Mouse (Mus musculus) heart, embryonic 10.5 days (tissue): ENCODE data around the gene Tmem50a. TPM values are rescaled to one million over a fixed set of nuclear protein-coding genes. Genes with fewer than 3 reads are reported as not detected.

Experiments used
- DNase-seq: peaks from one replicate; pipeline ENCODE4 v3.0.0-alpha.2; 2017; ENCODE audit warnings: low spot score
- H3K27ac ChIP-seq: fragments of 300-500 bp; sonication (generic); 2 replicates; pipeline ENCODE4 v1.5.1; 2016; ENCODE audit warnings: mild to moderate bottlenecking
- H3K27me3 ChIP-seq: fragments of 300-500 bp; sonication (generic); 2 replicates; pipeline ENCODE4 v1.6.1; 2016; ENCODE audit warnings: mild to moderate bottlenecking; ENCODE audit not compliant: poor library complexity, insufficient read depth, severe bottlenecking
- H3K36me3 ChIP-seq: fragments of 300-500 bp; sonication (generic); 2 replicates; pipeline ENCODE4 v1.6.1; 2016; ENCODE audit warnings: mild to moderate bottlenecking, moderate library complexity
- H3K4me1 ChIP-seq: fragments of 300-500 bp; sonication (generic); 2 replicates; pipeline ENCODE4 v1.6.1; 2016; ENCODE audit warnings: mild to moderate bottlenecking
- H3K4me3 ChIP-seq: fragments of 300-500 bp; sonication (generic); 2 replicates; pipeline ENCODE4 v1.5.1; 2016; ENCODE audit warnings: mild to moderate bottlenecking, moderate library complexity
- H3K9me3 ChIP-seq: fragments of 300-500 bp; sonication (generic); 2 replicates; pipeline ENCODE4 v1.6.1; 2016; ENCODE audit warnings: mild to moderate bottlenecking, moderate library complexity
- WGBS: fragments of 180-500 bp; shearing (Covaris S2); methylation state at CpG from one replicate; pipeline ENCODE4 v1.1.7; 2016; 5-methylcytosine and 5-hydroxymethylcytosine counted together
- polyA plus RNA-seq: library from polyadenylated mRNA; unstranded; fragments of >200 nt; fragmentation: Nextera tagmentation; extraction: Ambion mirVana; gene quantifications from 2 replicates; pipeline ENCODE4 v1.2.1, GENCODE M21; 2016

Gene Tmem50a
- polyA plus RNA-seq, 1 experiment from 2014 or later: 129 TPM

- no peak for DNase-seq
- H3K27me3 ChIP-seq: peaks cover 37% of the 10 kb centered on the region
- WGBS: 89% methylated on average over 5 of the region's 5 CpGs
- peak overlapping the region; percentile 27; the same call in 1 of the 2 replicates for H3K4me3 ChIP-seq
- no peaks in the 10 kb centered on the region for H3K36me3 ChIP-seq
- H3K4me1 ChIP-seq: peaks cover 33% of the 10 kb centered on the region
- H3K27ac ChIP-seq: peak overlapping the region; percentile 78; the same call in 1 of the 2 replicates
- H3K9me3 ChIP-seq: no peaks in the 10 kb centered on the region
Observed at GRCm38 (mm10) chr4:134865789-134866188, 49.0 kb downstream of the Tmem50a start.

DNA sequence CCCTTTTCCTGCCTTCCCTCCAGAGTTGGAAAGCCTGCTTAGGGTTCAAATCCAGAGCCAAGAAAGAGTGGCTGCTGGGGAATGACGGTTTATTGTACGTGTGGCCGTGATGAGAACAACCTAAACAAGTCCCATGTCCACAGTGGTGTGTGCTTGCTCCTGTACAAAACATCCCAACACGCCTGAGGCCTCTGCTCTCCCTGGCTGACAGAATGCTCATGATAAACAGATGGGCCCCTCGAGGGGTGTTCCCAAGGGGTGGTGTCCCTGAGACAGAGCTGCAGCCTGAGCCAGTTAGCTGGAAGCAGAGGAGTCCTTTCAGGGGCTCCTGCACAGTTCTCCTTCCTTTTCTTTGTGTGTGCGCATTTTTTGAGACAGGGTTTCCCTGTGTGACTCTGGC is 49.5 kb downstream of the Tmem50a start:
- Histone ChIP-seq H3K9me3 (no peaks in the 10 kb centered on the region), H3K27me3 (peaks cover 33% of the 10 kb centered on the region), H3K4me1 (peaks cover 30% of the 10 kb centered on the region), H3K27ac (peak overlapping the region; percentile 78), H3K36me3 (no peaks in the 10 kb centered on the region), H3K4me3 (peak overlapping the region; percentile 27; the same call in 1 of the 2 replicates)
- DNase-seq: peak; percentile 92
- WGBS: 64% methylated on average over 6 of the region's 6 CpGs

DNA sequence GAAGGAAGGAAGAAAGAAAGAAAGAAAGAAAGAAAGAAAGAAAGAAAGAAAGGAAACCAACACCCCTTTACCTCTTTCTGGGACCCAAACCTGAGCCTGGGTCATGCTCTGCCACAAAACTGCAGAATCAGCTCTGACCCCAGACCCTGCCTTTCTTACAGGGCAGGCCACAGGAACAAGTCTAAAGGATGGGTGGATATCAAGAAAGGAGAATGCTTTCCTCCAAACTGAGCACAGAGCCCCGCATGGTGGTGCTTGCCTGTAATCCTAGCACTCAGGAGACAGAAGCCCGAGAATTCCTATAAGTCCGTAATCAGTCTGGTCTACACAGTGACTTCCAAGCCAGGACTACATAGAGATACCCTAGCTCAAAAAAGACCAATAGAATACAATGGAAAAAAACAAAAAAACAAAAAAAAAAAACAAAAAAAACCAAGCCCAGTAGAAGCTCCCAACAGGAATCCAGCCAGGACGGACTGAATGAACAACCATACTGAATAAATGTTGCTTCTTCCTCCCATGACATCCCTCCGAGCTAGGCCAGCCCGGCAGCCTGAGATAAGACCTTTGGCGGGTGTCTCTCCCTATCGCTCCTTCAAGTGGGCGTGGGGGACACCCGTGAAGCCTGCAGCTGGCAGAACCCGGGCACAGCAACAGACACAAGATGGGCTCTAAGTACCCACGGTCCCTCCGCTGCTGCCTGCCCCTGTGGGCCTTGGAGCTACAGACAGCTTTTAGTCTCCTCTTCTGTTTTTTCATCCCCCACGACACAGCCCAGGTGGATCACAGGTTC is 50.7 kb downstream of the Tmem50a start, which contains the start of gene Rhd:
Rhd (plus strand) TSS at position 600 of the 793 bp plus-strand sequence.
- Histone ChIP-seq H3K9me3 (no peaks in the 10 kb centered on the region), H3K4me3 (peak within 1 kb of the TSS; percentile 42; the same call in 1 of the 2 replicates), H3K4me1 (peaks cover 18% of the 10 kb centered on the region), H3K27ac (peak within 1 kb of the TSS; percentile 78), H3K27me3 (peaks cover 21% of the 10 kb centered on the region), H3K36me3 (no peaks in the 10 kb centered on the region)
- DNase-seq: peak; percentile 87
- WGBS: 46% methylated on average over 14 of the region's 14 CpGs

- Histone ChIP-seq H3K9me3 (no peaks in the 10 kb centered on the region), H3K27ac (no peak overlapping the region), H3K4me1 (peaks cover 9% of the 10 kb centered on the region), H3K4me3 (no peak overlapping the region), H3K36me3 (no peaks in the 10 kb centered on the region), H3K27me3 (peaks cover 9% of the 10 kb centered on the region; the same call in 1 of the 2 replicates)
- no peak for DNase-seq
- 73% methylated on average over 7 of the region's 7 CpGs for WGBS
Observed at GRCm38 (mm10) chr4:134862996-134863395, 51.8 kb downstream of the Tmem50a start.

GRCm38 (mm10) chr4:134861884-134862283 is 52.9 kb downstream of the Tmem50a start:
- no peaks in the 10 kb centered on the region for H3K36me3 ChIP-seq
- H3K27me3 ChIP-seq: peaks cover 3% of the 10 kb centered on the region
- H3K27ac ChIP-seq: no peak overlapping the region
- WGBS: 84% methylated on average over 6 of the region's 6 CpGs
- no peak for DNase-seq
- H3K4me1 ChIP-seq: peaks cover 9% of the 10 kb centered on the region
- H3K9me3 ChIP-seq: no peaks in the 10 kb centered on the region
- H3K4me3 ChIP-seq: no peak overlapping the region

GRCm38 (mm10) chr4:134858494-134858893 is 56.3 kb downstream of the Tmem50a start:
- H3K4me1 ChIP-seq: peaks cover 12% of the 10 kb centered on the region
- H3K9me3 ChIP-seq: no peaks in the 10 kb centered on the region
- no peak overlapping the region for H3K4me3 ChIP-seq
- no peak overlapping the region for H3K27ac ChIP-seq
- H3K27me3 ChIP-seq: peaks cover 25% of the 10 kb centered on the region
- DNase-seq: no peak
- no peaks in the 10 kb centered on the region for H3K36me3 ChIP-seq
- WGBS: 87% methylated on average over 4 of the region's 4 CpGs

- no peak for DNase-seq
- Histone ChIP-seq H3K36me3 (no peaks in the 10 kb centered on the region), H3K4me3 (no peak overlapping the region), H3K27me3 (peaks cover 25% of the 10 kb centered on the region), H3K27ac (no peak overlapping the region), H3K4me1 (peaks cover 21% of the 10 kb centered on the region), H3K9me3 (no peaks in the 10 kb centered on the region)
- 16% methylated on average over 5 of the region's 5 CpGs for WGBS
Observed at GRCm38 (mm10) chr4:134856501-134856900, 58.3 kb downstream of the Tmem50a start.

DNA sequence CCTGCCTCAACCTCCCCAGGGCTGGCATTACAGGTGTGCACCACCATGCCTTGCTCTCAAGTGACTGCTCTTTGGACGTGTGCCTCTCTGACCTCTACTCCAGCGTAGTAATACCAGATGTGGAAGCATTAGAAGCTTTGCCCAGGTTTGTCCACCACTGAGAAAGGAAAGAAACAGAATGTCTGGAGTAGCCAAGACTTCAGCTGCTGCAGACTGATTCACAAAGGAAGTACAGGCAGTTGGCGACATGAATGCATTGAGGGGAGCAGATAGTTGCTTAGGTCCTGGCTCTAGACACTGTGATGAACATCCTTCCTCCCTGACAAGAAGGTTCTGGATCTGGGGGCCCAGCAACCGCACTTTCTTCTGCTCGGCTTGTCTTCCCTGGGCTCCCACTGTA is 58.8 kb downstream of the Tmem50a start:
- H3K27ac ChIP-seq: no peak overlapping the region
- no peaks in the 10 kb centered on the region for H3K9me3 ChIP-seq
- peaks cover 25% of the 10 kb centered on the region for H3K4me1 ChIP-seq
- 44% methylated on average over 5 of the region's 5 CpGs for WGBS
- peak; percentile 66 for DNase-seq
- peaks cover 25% of the 10 kb centered on the region for H3K27me3 ChIP-seq
- no peak overlapping the region for H3K4me3 ChIP-seq
- no peaks in the 10 kb centered on the region for H3K36me3 ChIP-seq

DNA sequence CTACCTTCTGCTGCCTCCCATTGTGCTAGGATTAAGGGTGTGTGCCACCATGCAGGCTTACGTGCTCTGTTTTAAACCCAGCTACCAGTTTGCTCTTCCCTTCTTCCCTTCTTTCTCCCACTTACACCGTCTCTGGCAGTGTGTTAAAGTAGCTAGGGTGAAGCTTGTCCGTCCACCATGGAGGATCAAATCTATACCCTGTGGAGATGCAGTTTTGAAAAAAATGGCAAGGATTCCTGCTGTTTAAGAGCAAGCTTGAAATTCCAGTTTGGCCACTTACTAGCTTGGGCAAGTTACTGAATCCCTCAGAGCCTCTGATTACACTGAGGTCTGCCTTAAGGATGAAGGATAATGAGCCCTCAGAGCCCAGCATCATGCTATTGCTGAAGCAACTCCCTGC is 59.5 kb downstream of the Tmem50a start:
- no peaks in the 10 kb centered on the region for H3K9me3 ChIP-seq
- H3K27me3 ChIP-seq: peaks cover 25% of the 10 kb centered on the region
- DNase-seq: peak; percentile 63
- 65% methylated on average over 3 of the region's 3 CpGs for WGBS
- 0 out of 2 replicates have a peak overlapping the region, but pooled peaks have one; percentile 16 for H3K27ac ChIP-seq
- H3K36me3 ChIP-seq: no peaks in the 10 kb centered on the region
- H3K4me1 ChIP-seq: peaks cover 25% of the 10 kb centered on the region
- H3K4me3 ChIP-seq: no peak overlapping the region

GRCm38 (mm10) chr4:134853637-134854485 is 61.0 kb downstream of the Tmem50a start:
- 1% methylated on average over 91 of the region's 91 CpGs for WGBS
- Histone ChIP-seq H3K36me3 (no peaks in the 10 kb centered on the region), H3K4me1 (peaks cover 25% of the 10 kb centered on the region), H3K27me3 (peaks cover 25% of the 10 kb centered on the region), H3K9me3 (no peaks in the 10 kb centered on the region), H3K27ac (peak overlapping the region; percentile 98), H3K4me3 (peak overlapping the region; percentile 99)
- DNase-seq: peak; percentile 96

DNA sequence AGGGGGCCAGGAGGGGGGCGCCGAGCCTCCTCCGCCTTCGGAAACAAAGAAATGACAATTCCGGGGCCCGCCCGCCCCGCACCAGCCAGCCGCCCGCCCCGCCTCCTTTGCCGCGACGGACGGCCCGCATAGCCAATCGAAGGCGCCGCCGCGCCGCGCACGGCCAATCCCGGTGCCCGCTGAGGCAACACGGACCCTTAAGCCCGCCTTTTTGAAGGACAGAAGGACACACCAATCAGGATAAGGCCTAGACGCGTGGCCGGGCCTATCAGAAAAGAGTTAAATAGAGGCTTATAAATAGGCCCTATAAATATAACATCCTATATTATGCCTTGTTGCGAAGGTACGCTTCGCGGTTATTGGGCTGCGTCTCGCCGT is 61.6 kb downstream of the Tmem50a start, which contains the start of gene Maco1:
Maco1 (minus strand) TSS at position 87 of the 378 bp plus-strand sequence.
- no peaks in the 10 kb centered on the region for H3K9me3 ChIP-seq
- H3K4me1 ChIP-seq: peaks cover 25% of the 10 kb centered on the region
- under 1% methylated on average over 38 of the region's 38 CpGs for WGBS
- peaks cover 25% of the 10 kb centered on the region for H3K27me3 ChIP-seq
- peak; percentile 99 for DNase-seq
- peak within 1 kb of the TSS; percentile 99 for H3K4me3 ChIP-seq
- no peaks in the 10 kb centered on the region for H3K36me3 ChIP-seq
- H3K27ac ChIP-seq: peak within 1 kb of the TSS; percentile 98

- under 1% methylated on average over 102 of the region's 106 CpGs for WGBS
- H3K4me3 ChIP-seq: peak overlapping the region; percentile 99
Observed at GRCm38 (mm10) chr4:134852438-134853255, 62.2 kb downstream of the Tmem50a start.

More at GRCm38 (mm10) chr4:134852438-134853255, 62.2 kb downstream of the Tmem50a start:
- Histone ChIP-seq H3K9me3 (no peaks in the 10 kb centered on the region), H3K36me3 (no peaks in the 10 kb centered on the region), H3K4me1 (peaks cover 25% of the 10 kb centered on the region), H3K27ac (peak overlapping the region; percentile 98), H3K27me3 (peaks cover 25% of the 10 kb centered on the region)
- peak; percentile 85 for DNase-seq
